Mouse (Mus musculus): ENCODE measurements around the gene Tas2r138. TPM values are rescaled to one million over a fixed set of nuclear protein-coding genes. Genes with fewer than 3 reads are reported as not detected.
"Not testable (repeated sequence)": the region's sequence is repeated elsewhere in the genome, so short reads cannot be mapped to it uniquely, and the experiment has no call there.

Tas2r138 gene
- polyA plus RNA-seq, 1 experiment, result not detected

- Histone ChIP-seq H3ac (ENCODE audit: control insufficient read depth, insufficient read length, low read depth) (no peak overlapping the region), H3K27me3 (ENCODE audit: control insufficient read depth, insufficient read depth, insufficient read length) (no peaks in the 10 kb centered on the region), H3K79me2 (ENCODE audit: control insufficient read depth, insufficient read depth) (no peaks in the 10 kb centered on the region), H3K36me3 (ENCODE audit: control insufficient read depth, insufficient read depth) (no peaks in the 10 kb centered on the region), H3K79me3 (ENCODE audit: low read depth) (no peaks in the 10 kb centered on the region), H3K4me3 (ENCODE audit: insufficient read depth, poor library complexity, severe bottlenecking) (no peak overlapping the region)
- no peak for TF ChIP-seq MAX (IDR thresholded peaks at IDR 0.05)
- no peak for TF ChIP-seq CTCF (IDR thresholded peaks at IDR 0.05; ENCODE audit: control insufficient read depth, insufficient read depth, insufficient read length)
- no peak for TF ChIP-seq FOSL1 (IDR thresholded peaks at IDR 0.05; ENCODE audit: insufficient read depth, low read length, poor library complexity, severe bottlenecking)
These were observed 2.9 kb downstream of the Tas2r138 start for GRCm38 (mm10) chr6:40610244-40610643.

GRCm38 (mm10) chr6:40607431-40607830, 5.7 kb downstream of the Tas2r138 start:
- TF ChIP-seq MYOG (IDR thresholded peaks at IDR 0.05; ENCODE audit: control insufficient read depth, extremely low read depth, insufficient read length), result no peak
- no peak for TF ChIP-seq FOSL1 (IDR thresholded peaks at IDR 0.05; ENCODE audit: insufficient read depth, low read length, poor library complexity, severe bottlenecking)
- TF ChIP-seq MYOD1 (IDR thresholded peaks at IDR 0.05; ENCODE audit: control insufficient read depth, insufficient read length, low read depth), result no peak
- TF ChIP-seq CTCF (IDR thresholded peaks at IDR 0.05; ENCODE audit: control insufficient read depth, insufficient read depth, insufficient read length), result no peak
- no peak for TF ChIP-seq MAX (IDR thresholded peaks at IDR 0.05)
- TF ChIP-seq USF1 (IDR thresholded peaks at IDR 0.05; ENCODE audit: low read depth), result no peak
- no peak for TF ChIP-seq CEBPB (IDR thresholded peaks at IDR 0.05; ENCODE audit: low read depth)
- Histone ChIP-seq H3K36me3 (ENCODE audit: control insufficient read depth, insufficient read depth) (no peaks in the 10 kb centered on the region), H3K4me3 (ENCODE audit: insufficient read depth, poor library complexity, severe bottlenecking) (no peak overlapping the region), H3K27me3 (ENCODE audit: control insufficient read depth, insufficient read depth, insufficient read length) (no peaks in the 10 kb centered on the region), H3ac (ENCODE audit: control insufficient read depth, insufficient read length, low read depth) (no peak overlapping the region), H3K79me3 (ENCODE audit: low read depth) (no peaks in the 10 kb centered on the region), H3K79me2 (ENCODE audit: control insufficient read depth, insufficient read depth) (no peaks in the 10 kb centered on the region)

- H3K36me3 ChIP-seq (ENCODE audit: control insufficient read depth, insufficient read depth); H3ac ChIP-seq (ENCODE audit: control insufficient read depth, insufficient read length, low read depth); H3K79me2 ChIP-seq (ENCODE audit: control insufficient read depth, insufficient read depth): not testable (repeated sequence)
These were observed 14.6 kb downstream of the Tas2r138 start for GRCm38 (mm10) chr6:40598546-40598945.

GRCm38 (mm10) chr6:40594804-40595550, 18.1 kb downstream of the Tas2r138 start:
- no peak overlapping the region for H3K4me3 ChIP-seq (ENCODE audit: insufficient read depth, poor library complexity, severe bottlenecking)
- TF ChIP-seq CEBPB (IDR thresholded peaks at IDR 0.05; ENCODE audit: low read depth), result peak; percentile 96
- TF ChIP-seq MYOG (IDR thresholded peaks at IDR 0.05; ENCODE audit: control insufficient read depth, extremely low read depth, insufficient read length), result no peak
- H3K36me3 ChIP-seq (ENCODE audit: control insufficient read depth, insufficient read depth), result no peaks in the 10 kb centered on the region
- no peaks in the 10 kb centered on the region for H3K27me3 ChIP-seq (ENCODE audit: control insufficient read depth, insufficient read depth, insufficient read length)
- H3K79me2 ChIP-seq (ENCODE audit: control insufficient read depth, insufficient read depth), result no peaks in the 10 kb centered on the region
- no peaks in the 10 kb centered on the region for H3K79me3 ChIP-seq (ENCODE audit: low read depth)
- no peak overlapping the region for H3ac ChIP-seq (ENCODE audit: control insufficient read depth, insufficient read length, low read depth)

More at GRCm38 (mm10) chr6:40598546-40598945, 14.6 kb downstream of the Tas2r138 start:
- not testable (repeated sequence) for H3K4me3 ChIP-seq (ENCODE audit: insufficient read depth, poor library complexity, severe bottlenecking); H3K79me3 ChIP-seq (ENCODE audit: low read depth); H3K27me3 ChIP-seq (ENCODE audit: control insufficient read depth, insufficient read depth, insufficient read length)

- Histone ChIP-seq H3ac (ENCODE audit: control insufficient read depth, insufficient read length, low read depth) (no peak overlapping the region), H3K79me2 (ENCODE audit: control insufficient read depth, insufficient read depth) (no peaks in the 10 kb centered on the region), H3K27me3 (ENCODE audit: control insufficient read depth, insufficient read depth, insufficient read length) (no peaks in the 10 kb centered on the region), H3K36me3 (ENCODE audit: control insufficient read depth, insufficient read depth) (no peaks in the 10 kb centered on the region), H3K4me3 (ENCODE audit: insufficient read depth, poor library complexity, severe bottlenecking) (no peak overlapping the region), H3K79me3 (ENCODE audit: low read depth) (no peaks in the 10 kb centered on the region)
- TF ChIP-seq FOSL1 (IDR thresholded peaks at IDR 0.05; ENCODE audit: insufficient read depth, low read length, poor library complexity, severe bottlenecking), result no peak
- no peak for TF ChIP-seq MYOD1 (IDR thresholded peaks at IDR 0.05; ENCODE audit: control insufficient read depth, insufficient read length, low read depth)
- TF ChIP-seq CEBPB (IDR thresholded peaks at IDR 0.05; ENCODE audit: low read depth), result no peak
- no peak for TF ChIP-seq USF1 (IDR thresholded peaks at IDR 0.05; ENCODE audit: low read depth)
- TF ChIP-seq CTCF (IDR thresholded peaks at IDR 0.05; ENCODE audit: control insufficient read depth, insufficient read depth, insufficient read length), result no peak
- TF ChIP-seq MYOG (IDR thresholded peaks at IDR 0.05; ENCODE audit: control insufficient read depth, extremely low read depth, insufficient read length), result no peak
- no peak for TF ChIP-seq MAX (IDR thresholded peaks at IDR 0.05)
These were observed 24.8 kb downstream of the Tas2r138 start for GRCm38 (mm10) chr6:40588346-40588745.

- Histone ChIP-seq H3K4me3 (ENCODE audit: insufficient read depth, poor library complexity, severe bottlenecking) (no peak within 1 kb of the TSS), H3ac (ENCODE audit: control insufficient read depth, insufficient read length, low read depth) (no peak within 1 kb of the TSS), H3K79me2 (ENCODE audit: control insufficient read depth, insufficient read depth) (no peaks in the 10 kb centered on the region), H3K79me3 (ENCODE audit: low read depth) (no peaks in the 10 kb centered on the region), H3K36me3 (ENCODE audit: control insufficient read depth, insufficient read depth) (no peaks in the 10 kb centered on the region), H3K27me3 (ENCODE audit: control insufficient read depth, insufficient read depth, insufficient read length) (no peaks in the 10 kb centered on the region)
- no peak for TF ChIP-seq MAX (IDR thresholded peaks at IDR 0.05)
- TF ChIP-seq MYOG (IDR thresholded peaks at IDR 0.05; ENCODE audit: control insufficient read depth, extremely low read depth, insufficient read length), result no peak
- no peak for TF ChIP-seq CTCF (IDR thresholded peaks at IDR 0.05; ENCODE audit: control insufficient read depth, insufficient read depth, insufficient read length)
- TF ChIP-seq USF1 (IDR thresholded peaks at IDR 0.05; ENCODE audit: low read depth), result no peak
- TF ChIP-seq FOSL1 (IDR thresholded peaks at IDR 0.05; ENCODE audit: insufficient read depth, low read length, poor library complexity, severe bottlenecking), result no peak
These were observed 27.5 kb downstream of the Tas2r138 start, which contains the start of gene Clec5a for GRCm38 (mm10) chr6:40585645-40586044. Gene Clec5a (minus strand): TSS chr6:40585821.
